Mouse (Mus musculus) heart, adult 9 months (tissue): ENCODE results near the gene Actn1.

Experiments used
- DNase-seq, 2 experiments: peaks; one replicate each; pipeline ENCODE4 v3.0.0; 2022; ENCODE audit warnings: low spot score in 2 of 2

Actn1 gene

GRCm38 (mm10) chr12:80190915-80191314 is 69.3 kb downstream of the Actn1 start:
- DNase-seq, result no peak

GRCm38 (mm10) chr12:80184041-80184440 is 76.1 kb downstream of the Actn1 start:
- no peak for DNase-seq

- DNase-seq, result no peak
These were observed 78.3 kb downstream of the Actn1 start for GRCm38 (mm10) chr12:80181831-80182230.

GRCm38 (mm10) chr12:80178035-80178434 is 82.1 kb downstream of the Actn1 start:
- DNase-seq, result no peak

- no peak for DNase-seq
These were observed 91.4 kb downstream of the Actn1 start for GRCm38 (mm10) chr12:80168736-80169135.

GRCm38 (mm10) chr12:80168178-80168686 is 91.9 kb downstream of the Actn1 start:
- peak; percentile 70 to 88 for DNase-seq

- DNase-seq, result no peak
These were observed 92.8 kb downstream of the Actn1 start for GRCm38 (mm10) chr12:80167321-80167720.

GRCm38 (mm10) chr12:80166651-80167050 is 93.5 kb downstream of the Actn1 start:
- DNase-seq, result no peak

GRCm38 (mm10) chr12:80164526-80164925 is 95.6 kb downstream of the Actn1 start:
- no peak for DNase-seq

GRCm38 (mm10) chr12:80162448-80162847 is 97.7 kb downstream of the Actn1 start:
- DNase-seq, result no peak

GRCm38 (mm10) chr12:80157675-80158074 is 102.5 kb downstream of the Actn1 start:
- DNase-seq, result no peak

- peak in 1 of 2 experiments; percentile 28 for DNase-seq
These were observed 106.4 kb downstream of the Actn1 start for GRCm38 (mm10) chr12:80153687-80154326.

GRCm38 (mm10) chr12:80153078-80153477 is 107.1 kb downstream of the Actn1 start:
- DNase-seq, result no peak

GRCm38 (mm10) chr12:80151821-80152220 is 108.3 kb downstream of the Actn1 start:
- DNase-seq, result no peak

GRCm38 (mm10) chr12:80150624-80151023 is 109.5 kb downstream of the Actn1 start:
- DNase-seq, result no peak

- DNase-seq, result no peak
These were observed 112.5 kb downstream of the Actn1 start for GRCm38 (mm10) chr12:80147563-80148214.

GRCm38 (mm10) chr12:80146227-80147223 is 113.6 kb downstream of the Actn1 start:
- DNase-seq, result peak; percentile 33 to 49

- no peak for DNase-seq
These were observed 114.8 kb downstream of the Actn1 start for GRCm38 (mm10) chr12:80145365-80145764.

- no peak for DNase-seq
These were observed 115.3 kb downstream of the Actn1 start for GRCm38 (mm10) chr12:80144846-80145245.

- peak in 1 of 2 experiments; percentile 41 for DNase-seq
These were observed 118.7 kb downstream of the Actn1 start for GRCm38 (mm10) chr12:80141470-80141869.

- DNase-seq, result no peak
These were observed 119.2 kb downstream of the Actn1 start for GRCm38 (mm10) chr12:80141011-80141410.

- no peak for DNase-seq
These were observed 122.4 kb downstream of the Actn1 start for GRCm38 (mm10) chr12:80137744-80138143.
